ENCODE assay signal across 8 mouse cellular contexts in genomic region chr15:86122261-86122949, GRCm38 (mm10).
DNase-seq lines count a peak whose midpoint lies in the region; ATAC-seq and TF ChIP-seq lines count a peak whose summit lies in the region.

No protein-coding gene starts in this region.

- WGBS in lung, adult 2 months, result 68% methylated on average over 9 of the region's 9 CpGs

- H3K4me3 ChIP-seq in lung, adult 2 months (replicated peaks; ENCODE audit: extremely low read depth, low read depth, low read length), result no peak overlapping the region

- H3K4me1 ChIP-seq in lung, adult 2 months (ENCODE audit: control insufficient read depth, insufficient read depth, low read length), result peaks cover 3% of the 10 kb centered on the region; the same call in 1 of the 2 replicates

- intact Hi-C loops in left cerebral cortex, postnatal 4 days (cut with DNase I), result no loop called here

- no peak for TF ChIP-seq CTCF in lung, adult 2 months (IDR thresholded peaks at IDR 0.05; ENCODE audit: insufficient read depth, low read length)

- no peak for TF ChIP-seq POLR2A in lung, adult 2 months (IDR thresholded peaks at IDR 0.05; ENCODE audit: borderline replicate concordance, extremely low read depth, low read depth, low read length)

- ATAC-seq in inflammation-experienced regulatory T-cells, adult 6 months, result no peak

- peak; percentile 43 to 46 for DNase-seq in lung, adult 18-20 months
- no peak for DNase-seq in lung, adult 2 months
- DNase-seq in brain, adult 2 months (ENCODE audit: low read depth, low spot score), result peak; percentile 93
- peak; percentile 52 for DNase-seq in gastrocnemius, postnatal 10 days
- DNase-seq in lung, postnatal 10 days, result peak; percentile 48
- DNase-seq in left cerebral cortex, postnatal 4 days, result no peak
- DNase-seq in testis, postnatal 10 days (ENCODE audit: low spot score), result no peak

Comparison
In these comparisons a context has a peak if more than half of its experiments do, and no peak if none do; other contexts are left out.
1. DNase-seq: peak in lung, adult 18-20 months (2 of 2), brain, adult 2 months (single experiment), gastrocnemius, postnatal 10 days (single experiment) and lung, postnatal 10 days (single experiment); none in lung, adult 2 months (single experiment), left cerebral cortex, postnatal 4 days (single experiment) and testis, postnatal 10 days (single experiment).